Mouse (Mus musculus): Measurements from ENCODE around the gene Lrrfip1. TPM values are rescaled to one million over a fixed set of nuclear protein-coding genes. Genes with fewer than 3 reads are reported as not detected.
A peak's percentile ranks its signal among the peaks of the same experiment; 100 is the strongest.

The Lrrfip1 gene
- polyA plus RNA-seq, 2 experiments, result 9.4 to 12.5 TPM

DNA sequence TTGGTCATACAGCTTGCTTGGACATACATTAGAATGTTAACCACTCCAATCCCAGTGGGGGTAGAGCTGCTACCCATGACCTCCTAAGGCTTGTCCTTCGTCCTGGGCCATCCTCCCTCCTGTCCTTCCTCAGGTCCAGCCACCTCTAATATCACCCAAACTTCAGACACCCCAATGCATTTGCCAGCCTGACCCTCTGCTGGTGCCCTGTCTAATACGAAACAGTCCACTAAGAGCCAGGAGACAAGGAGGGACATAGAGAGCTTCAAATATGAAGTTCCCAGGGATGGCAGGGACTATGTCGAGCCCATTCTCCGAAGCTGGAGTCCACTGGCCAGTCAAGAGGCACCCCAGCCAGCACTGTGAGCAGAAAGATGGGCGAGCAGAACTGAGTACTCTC is 896 bp upstream of the Lrrfip1 start:
- TF ChIP-seq CTCF (IDR thresholded peaks at IDR 0.05; ENCODE audit: low read depth) (no peak), EP300 (IDR thresholded peaks at IDR 0.05; ENCODE audit: low read depth) (no peak)
- Histone ChIP-seq H3K36me3 (replicated peaks; ENCODE audit: control insufficient read depth, insufficient read depth, low read depth) (no peaks in the 10 kb centered on the region), H3K4me3 (ENCODE audit: insufficient read depth in 1 of 2, low read depth in 2 of 2, low read length in 2 of 2) (no peak overlapping the region), H3K4me2 (ENCODE audit: low read depth) (no peak overlapping the region), H3K4me1 (replicated peaks; ENCODE audit: control insufficient read depth in 2 of 2, insufficient read depth in 2 of 2, low read length in 1 of 2) (peaks cover 0 to 7% of the 10 kb centered on the region in 2 experiments; a peak in 1 of 4 replicates), H3K27me3 (ENCODE audit: control insufficient read depth, insufficient read depth, low read length) (peaks cover 13% of the 10 kb centered on the region), H3K27ac (no peak overlapping the region), H3K9ac (replicated peaks) (no peak overlapping the region), H3K9me3 (ENCODE audit: control insufficient read depth, low read length) (no peaks in the 10 kb centered on the region)
- ATAC-seq (ENCODE audit: insufficient read depth), result no peak
- WGBS (ENCODE audit: insufficient replicate concordance), result 54% methylated on average over 5 of the region's 5 CpGs
- DNase-seq (ENCODE audit: low read depth in 3 of 3, low spot score in 3 of 3), result no peak

DNA sequence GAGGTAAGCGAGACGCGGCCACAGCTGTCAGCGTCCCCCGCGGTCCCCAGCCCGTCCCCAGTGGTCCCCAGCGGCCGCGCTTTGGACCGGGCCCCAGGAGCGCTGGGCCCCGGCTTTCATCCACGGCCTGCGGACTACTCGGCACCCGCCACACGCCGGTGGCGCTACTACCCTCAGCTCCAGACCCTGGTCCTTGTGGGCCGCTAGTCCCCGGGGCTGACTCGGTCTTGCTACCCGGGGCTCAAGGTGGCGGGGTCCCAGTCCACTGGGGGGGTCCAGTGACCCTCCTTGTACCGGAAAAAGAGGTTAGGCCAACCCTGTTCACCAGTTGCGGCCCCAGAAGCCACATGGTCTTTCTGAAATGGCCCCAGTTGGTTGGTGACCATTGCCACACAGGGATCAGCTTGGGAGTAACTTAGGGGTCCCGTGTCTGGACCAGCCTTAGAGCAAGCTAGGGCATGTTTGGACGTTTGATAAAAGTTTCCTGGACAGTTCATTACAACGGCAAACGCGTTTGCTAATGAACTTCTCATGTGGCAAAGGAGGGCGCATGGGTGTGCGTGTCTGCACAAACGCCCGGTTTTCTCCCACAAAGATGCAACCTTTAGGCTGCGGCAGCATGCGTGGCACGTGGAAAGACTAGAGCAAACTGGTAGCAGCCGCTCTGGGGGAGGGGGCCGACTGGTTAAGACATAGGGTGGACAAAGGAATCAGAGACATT is 514 bp downstream of the Lrrfip1 start:
- ATAC-seq (ENCODE audit: insufficient read depth) (no peak), DNase-seq (ENCODE audit: low read depth in 3 of 3, low spot score in 3 of 3) (no peak)
- TF ChIP-seq CTCF (IDR thresholded peaks at IDR 0.05; ENCODE audit: low read depth) (no peak), EP300 (IDR thresholded peaks at IDR 0.05; ENCODE audit: low read depth) (no peak)
- Histone ChIP-seq H3K9me3 (ENCODE audit: control insufficient read depth, low read length) (no peaks in the 10 kb centered on the region), H3K27me3 (ENCODE audit: control insufficient read depth, insufficient read depth, low read length) (peaks cover 13% of the 10 kb centered on the region), H3K4me1 (replicated peaks; ENCODE audit: control insufficient read depth in 2 of 2, insufficient read depth in 2 of 2, low read length in 1 of 2) (peaks cover 0 to 7% of the 10 kb centered on the region in 2 experiments; a peak in 1 of 4 replicates), H3K36me3 (replicated peaks; ENCODE audit: control insufficient read depth, insufficient read depth, low read depth) (no peaks in the 10 kb centered on the region), H3K9ac (replicated peaks) (no peak overlapping the region; the same call in 1 of the 2 replicates), H3K4me3 (ENCODE audit: insufficient read depth in 1 of 2, low read depth in 2 of 2, low read length in 2 of 2) (peak overlapping the region; percentile 50 to 57), H3K4me2 (ENCODE audit: low read depth) (peak overlapping the region; percentile 63), H3K27ac (no peak overlapping the region)
- 2% methylated on average over 33 of the region's 41 CpGs for WGBS (ENCODE audit: insufficient replicate concordance)

DNA sequence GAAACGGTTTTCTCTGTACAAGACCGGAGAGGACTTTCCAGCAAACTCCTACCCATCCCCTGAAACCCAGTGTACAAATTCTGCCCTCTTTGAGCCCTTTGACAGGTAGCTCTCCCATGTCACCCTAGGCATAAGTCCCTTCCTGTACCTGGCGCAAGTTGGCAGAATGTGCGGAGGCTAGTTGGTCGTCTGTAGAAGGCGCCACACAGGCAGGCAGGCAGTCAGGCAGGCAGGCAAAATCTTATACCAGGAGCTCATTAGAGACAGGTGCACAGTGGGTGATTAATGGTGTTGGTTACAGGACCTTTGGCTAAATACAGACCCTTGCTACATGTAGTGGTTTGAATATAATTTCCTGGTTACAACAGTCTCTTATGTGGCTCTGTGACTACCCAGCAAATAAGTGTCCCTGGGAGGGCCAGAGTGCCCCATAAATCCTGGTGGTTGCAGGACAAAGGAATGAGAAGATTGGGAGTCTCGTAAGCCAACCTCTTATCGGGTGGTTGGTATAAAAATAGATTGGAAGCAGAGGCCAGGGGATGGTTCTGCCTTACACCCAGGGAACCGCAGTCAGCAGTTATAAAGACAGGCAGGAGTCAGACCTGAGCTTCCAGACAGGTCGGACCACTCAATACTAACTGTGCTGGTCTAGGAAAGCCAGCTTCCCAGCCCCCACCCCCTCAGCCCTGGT is 1.5 kb downstream of the Lrrfip1 start:
- no peak overlapping the region for H3K4me3 ChIP-seq (ENCODE audit: insufficient read depth in 1 of 2, low read depth in 2 of 2, low read length in 2 of 2)
- no peak for TF ChIP-seq CTCF (IDR thresholded peaks at IDR 0.05; ENCODE audit: low read depth)
- TF ChIP-seq EP300 (IDR thresholded peaks at IDR 0.05; ENCODE audit: low read depth), result no peak
- peaks cover 0 to 7% of the 10 kb centered on the region in 2 experiments; a peak in 1 of 4 replicates for H3K4me1 ChIP-seq (replicated peaks; ENCODE audit: control insufficient read depth in 2 of 2, insufficient read depth in 2 of 2, low read length in 1 of 2)
- no peak overlapping the region for H3K9ac ChIP-seq (replicated peaks)
- DNase-seq (ENCODE audit: low read depth in 3 of 3, low spot score in 3 of 3) (no peak), ATAC-seq (ENCODE audit: insufficient read depth) (no peak)
- WGBS (ENCODE audit: insufficient replicate concordance), result 40% methylated on average over 10 of the region's 10 CpGs
- no peak overlapping the region for H3K27ac ChIP-seq
- H3K9me3 ChIP-seq (ENCODE audit: control insufficient read depth, low read length), result no peaks in the 10 kb centered on the region
- H3K27me3 ChIP-seq (ENCODE audit: control insufficient read depth, insufficient read depth, low read length), result peaks cover 13% of the 10 kb centered on the region
- H3K4me2 ChIP-seq (ENCODE audit: low read depth), result no peak overlapping the region
- H3K36me3 ChIP-seq (replicated peaks; ENCODE audit: control insufficient read depth, insufficient read depth, low read depth), result no peaks in the 10 kb centered on the region

DNA sequence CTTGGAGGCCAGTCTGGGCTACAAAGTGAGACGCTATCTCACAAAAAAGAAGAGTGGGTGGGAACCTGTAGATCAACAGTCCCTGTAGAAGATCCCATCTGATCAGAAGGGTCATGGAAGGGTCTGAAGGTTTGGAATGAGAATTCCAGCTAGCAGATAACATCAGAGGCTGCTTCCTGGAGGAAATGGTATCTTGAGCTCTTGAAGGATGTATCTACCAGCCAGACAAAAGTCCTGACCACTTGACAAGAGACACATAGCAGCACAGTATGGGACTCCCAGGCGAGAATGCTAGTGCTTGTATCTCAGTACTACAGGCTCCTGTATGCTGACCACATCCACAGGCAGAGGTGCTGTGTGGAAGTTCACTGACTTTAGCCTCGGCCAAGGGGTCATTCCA is 2.6 kb downstream of the Lrrfip1 start:
- Histone ChIP-seq H3K4me3 (ENCODE audit: insufficient read depth in 1 of 2, low read depth in 2 of 2, low read length in 2 of 2) (no peak overlapping the region), H3K4me1 (replicated peaks; ENCODE audit: control insufficient read depth in 2 of 2, insufficient read depth in 2 of 2, low read length in 1 of 2) (peaks cover 0 to 7% of the 10 kb centered on the region in 2 experiments; a peak in 1 of 4 replicates), H3K27me3 (ENCODE audit: control insufficient read depth, insufficient read depth, low read length) (peaks cover 13% of the 10 kb centered on the region), H3K36me3 (replicated peaks; ENCODE audit: control insufficient read depth, insufficient read depth, low read depth) (no peaks in the 10 kb centered on the region), H3K9me3 (ENCODE audit: control insufficient read depth, low read length) (no peaks in the 10 kb centered on the region), H3K9ac (replicated peaks) (no peak overlapping the region), H3K4me2 (ENCODE audit: low read depth) (no peak overlapping the region), H3K27ac (no peak overlapping the region)
- ATAC-seq (ENCODE audit: insufficient read depth) (no peak), DNase-seq (ENCODE audit: low read depth in 3 of 3, low spot score in 3 of 3) (no peak)
- WGBS (ENCODE audit: insufficient replicate concordance), result 50% methylated on average over 3 of the region's 3 CpGs
- no peak for TF ChIP-seq CTCF (IDR thresholded peaks at IDR 0.05; ENCODE audit: low read depth)
- TF ChIP-seq EP300 (IDR thresholded peaks at IDR 0.05; ENCODE audit: low read depth), result no peak

DNA sequence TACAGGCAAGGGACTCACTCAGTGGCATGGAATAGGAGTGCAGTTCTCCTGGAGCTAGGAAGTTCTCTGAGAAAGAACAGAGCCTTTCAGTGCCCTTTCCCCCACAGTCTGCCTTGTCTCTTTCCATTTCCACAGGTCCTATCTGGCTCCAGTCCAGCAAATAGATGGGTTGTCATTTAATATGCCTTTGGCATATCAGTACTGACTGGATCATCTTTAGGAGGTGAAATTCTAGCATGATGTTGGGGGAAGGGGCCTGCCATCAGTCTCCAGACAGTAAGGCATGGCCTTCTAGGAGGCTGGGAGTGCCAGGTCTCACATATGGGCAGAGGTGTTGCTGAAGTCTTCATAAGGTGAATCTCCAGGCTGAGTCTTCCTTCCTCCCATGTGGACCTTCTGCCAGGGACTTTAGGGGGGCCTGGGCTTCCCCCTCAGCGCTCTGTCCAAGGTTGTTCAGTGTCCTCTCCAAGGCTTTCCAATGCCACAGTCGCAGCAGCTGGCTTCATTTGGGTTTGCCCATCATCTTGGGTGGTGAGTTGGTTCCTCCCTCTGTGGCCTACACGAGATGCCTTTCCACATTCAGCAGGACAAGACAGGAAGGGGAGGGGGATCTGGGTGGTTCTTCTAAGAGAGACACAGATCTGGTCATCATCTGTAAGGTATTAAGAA is 3.5 kb downstream of the Lrrfip1 start:
- Histone ChIP-seq H3K4me3 (ENCODE audit: insufficient read depth in 1 of 2, low read depth in 2 of 2, low read length in 2 of 2) (no peak overlapping the region), H3K4me2 (ENCODE audit: low read depth) (no peak overlapping the region), H3K9me3 (ENCODE audit: control insufficient read depth, low read length) (no peaks in the 10 kb centered on the region), H3K4me1 (replicated peaks; ENCODE audit: control insufficient read depth in 2 of 2, insufficient read depth in 2 of 2, low read length in 1 of 2) (peaks cover 0 to 9% of the 10 kb centered on the region in 2 experiments; a peak in 1 of 4 replicates), H3K27ac (no peak overlapping the region), H3K27me3 (ENCODE audit: control insufficient read depth, insufficient read depth, low read length) (peaks cover 13% of the 10 kb centered on the region), H3K9ac (replicated peaks) (no peak overlapping the region), H3K36me3 (replicated peaks; ENCODE audit: control insufficient read depth, insufficient read depth, low read depth) (no peaks in the 10 kb centered on the region)
- DNase-seq (ENCODE audit: low read depth in 3 of 3, low spot score in 3 of 3) (no peak), ATAC-seq (ENCODE audit: insufficient read depth) (no peak)
- no peak for TF ChIP-seq EP300 (IDR thresholded peaks at IDR 0.05; ENCODE audit: low read depth)
- TF ChIP-seq CTCF (IDR thresholded peaks at IDR 0.05; ENCODE audit: low read depth), result no peak
- 47% methylated on average over 3 of the region's 3 CpGs for WGBS (ENCODE audit: insufficient replicate concordance)

All from liver, embryonic 14.5 days (tissue).